Mouse (Mus musculus) megakaryocyte, adult 5-6 weeks (primary cell): ENCODE results near the gene Nmrk1. TPM values are rescaled to one million over a fixed set of nuclear protein-coding genes. Genes with fewer than 3 reads are reported as not detected.

Source experiments
- ATAC-seq: 2 replicates; pipeline ENCODE4 v1.8.0; 2016; ENCODE audit warnings: mild to moderate bottlenecking, inconsistent platforms; ENCODE audit not compliant: poor library complexity, severe bottlenecking
- total RNA-seq, 2 experiments: library from RNA; stranded (forward) in 1 of 2; stranded (reverse) in 1 of 2; fragments of 153-499, 151-499 nt in 1 of 2; fragments of 221-1000, 200-1000 nt in 1 of 2; gene quantifications; 2 replicates each; pipeline versions ENCODE4 v1.2.3 to v1.2.4; 2015 to 2017

The Nmrk1 gene
- total RNA-seq, 2 experiments from 2014 or later, result 3.7 to 13.0 TPM

GRCm38 (mm10) chr19:18615680-18616240 is 16.0 kb upstream of the Nmrk1 start:
- ATAC-seq, result no peak

DNA sequence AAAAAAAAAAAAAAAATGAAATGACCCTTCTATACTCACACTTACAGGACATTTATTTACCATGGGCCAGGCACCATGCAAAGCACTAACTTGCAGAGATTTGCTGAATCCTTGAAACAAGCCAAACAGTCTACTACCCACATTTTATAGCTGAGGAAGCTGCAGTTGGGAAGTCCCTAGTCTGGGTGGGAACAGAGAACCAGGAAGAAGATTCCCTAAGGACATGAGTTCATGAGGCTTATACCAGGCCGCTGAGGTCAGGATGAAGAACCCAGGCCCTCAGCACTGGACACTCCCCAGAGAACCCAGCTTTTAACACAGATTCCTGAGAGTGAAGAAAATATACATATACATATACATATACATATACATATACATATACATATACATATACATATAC is 14.2 kb upstream of the Nmrk1 start:
- ATAC-seq, result no peak

GRCm38 (mm10) chr19:18619060-18619459 is 12.7 kb upstream of the Nmrk1 start:
- peak; percentile 31; the same call in 1 of the 2 replicates for ATAC-seq

DNA sequence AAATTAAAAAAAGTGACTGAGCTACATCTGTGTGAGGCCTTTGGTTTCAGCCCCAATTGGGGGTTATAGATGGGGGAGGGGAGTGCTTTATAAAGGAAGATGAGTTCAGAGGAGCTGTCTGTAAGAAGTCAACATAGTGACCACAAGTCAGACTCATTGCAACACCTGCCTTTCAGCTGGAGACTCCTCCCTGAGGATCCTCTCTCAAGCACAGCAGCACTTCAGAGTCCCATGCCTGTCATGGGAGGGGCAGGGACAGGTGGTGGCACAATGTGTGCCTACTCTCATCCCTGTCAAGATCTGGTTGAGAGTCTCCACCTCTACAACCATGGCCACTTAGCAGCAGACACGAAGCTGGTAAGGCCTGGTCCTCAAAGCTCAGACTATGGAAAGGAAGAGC is 12.1 kb upstream of the Nmrk1 start:
- peak; percentile 68 for ATAC-seq

DNA sequence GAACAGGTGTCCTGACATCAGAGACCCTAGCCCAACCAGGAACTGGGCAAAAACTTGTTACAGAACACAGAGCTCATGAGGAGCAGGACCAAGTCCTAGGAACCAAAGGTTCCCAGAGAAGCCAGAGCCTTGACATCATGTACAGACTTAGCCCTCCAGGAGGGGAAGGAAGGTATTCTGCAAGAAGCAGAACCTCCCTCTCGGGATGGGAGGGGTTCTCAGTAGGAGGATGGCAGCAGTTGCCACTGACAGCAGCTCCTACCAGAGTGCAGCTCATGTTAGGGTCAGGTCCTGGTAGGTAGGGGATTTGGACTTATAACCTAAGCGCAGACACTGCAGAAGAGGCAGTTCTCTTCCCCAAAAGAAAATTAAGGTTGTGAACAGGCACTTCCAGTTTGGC is 7.9 kb upstream of the Nmrk1 start:
- peak; percentile 67 for ATAC-seq

DNA sequence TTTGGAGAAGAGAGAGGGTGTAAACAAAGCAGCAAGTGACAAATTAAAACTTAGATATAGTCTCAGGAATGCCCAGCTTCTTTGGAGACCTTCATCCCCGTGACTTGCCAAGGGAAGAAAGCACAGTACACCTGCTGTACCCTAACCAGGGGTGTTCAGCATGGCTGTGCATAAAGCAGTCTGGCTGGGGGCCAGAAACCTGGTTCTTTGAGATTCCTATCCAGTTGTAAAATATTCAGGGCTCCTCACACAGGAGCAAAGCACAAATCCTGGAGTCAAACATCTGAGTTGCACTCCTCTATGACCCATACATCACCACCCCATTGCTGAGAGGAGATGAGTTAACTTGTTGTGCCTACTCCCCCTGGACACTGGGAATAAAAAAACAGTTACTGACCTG is 2.2 kb upstream of the Nmrk1 start:
- ATAC-seq, result no peak

DNA sequence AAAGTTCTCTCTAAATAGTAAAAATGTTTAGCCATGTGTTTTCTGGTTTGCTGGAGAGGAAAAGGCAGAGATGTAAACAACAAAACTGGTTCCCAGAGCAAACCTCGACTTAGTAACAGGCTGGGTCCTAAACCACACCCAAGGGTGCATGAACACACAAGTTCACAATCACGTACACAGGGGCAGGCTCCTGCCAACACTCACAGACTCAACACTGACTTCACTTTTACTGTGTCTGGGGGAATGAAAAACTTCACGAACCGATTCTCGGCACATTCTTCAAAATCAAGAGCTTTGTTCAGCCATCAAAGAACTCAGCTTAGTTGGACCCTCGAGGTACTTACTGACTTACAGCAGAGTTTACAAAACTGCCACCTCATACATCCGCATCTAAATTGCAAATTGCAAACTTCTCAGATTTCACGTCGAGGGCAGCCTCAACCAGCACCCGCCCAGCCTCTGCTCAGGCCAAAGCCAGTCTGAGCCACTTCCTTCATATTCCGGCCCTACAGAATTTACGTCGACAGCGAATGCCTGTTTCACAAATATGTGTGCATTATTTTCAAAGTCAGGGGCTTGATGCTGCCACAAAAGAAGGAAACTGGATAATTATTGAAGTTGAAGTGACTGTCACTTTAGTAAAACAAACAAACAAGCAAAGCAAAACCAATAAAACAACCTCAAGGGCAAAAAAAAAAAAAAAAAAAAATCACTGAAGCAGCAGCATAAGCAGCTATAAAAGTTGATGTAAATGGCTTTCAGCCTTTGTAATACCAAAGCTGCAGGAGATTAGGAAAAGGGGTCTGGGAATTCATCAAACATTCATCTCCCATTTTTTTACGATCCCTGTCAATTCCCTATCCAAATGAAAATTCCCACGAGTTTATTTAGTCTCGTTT is 1.3 kb upstream of the Nmrk1 start:
- ATAC-seq, result peak; percentile 61

GRCm38 (mm10) chr19:18631161-18631643 is 548 bp upstream of the Nmrk1 start:
- ATAC-seq, result peak; percentile 74

- ATAC-seq, result no peak
Observed at GRCm38 (mm10) chr19:18632231-18633185, 758 bp downstream of the Nmrk1 start.

GRCm38 (mm10) chr19:18637954-18638353 is 6.2 kb downstream of the Nmrk1 start:
- no peak for ATAC-seq

DNA sequence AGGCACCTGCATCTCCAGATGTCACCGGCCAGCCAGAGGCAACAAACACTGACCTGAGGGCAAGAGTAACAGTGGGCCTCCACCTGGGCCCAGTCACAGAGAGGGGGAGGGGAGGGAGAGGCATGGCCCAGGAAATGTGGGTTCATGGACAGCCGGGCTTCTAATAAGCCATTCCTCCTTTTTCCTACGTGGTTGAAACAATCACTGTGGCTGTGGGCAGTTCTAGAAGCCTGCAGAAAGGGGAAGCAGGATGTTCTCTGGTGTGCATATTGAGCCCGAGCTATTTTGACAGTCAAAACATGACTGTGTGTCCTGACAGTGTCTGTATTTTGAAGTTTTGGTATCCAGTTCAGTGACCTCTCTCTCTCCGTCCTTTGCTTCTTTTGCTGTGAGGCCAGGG is 7.2 kb downstream of the Nmrk1 start:
- peak; percentile 80 for ATAC-seq

DNA sequence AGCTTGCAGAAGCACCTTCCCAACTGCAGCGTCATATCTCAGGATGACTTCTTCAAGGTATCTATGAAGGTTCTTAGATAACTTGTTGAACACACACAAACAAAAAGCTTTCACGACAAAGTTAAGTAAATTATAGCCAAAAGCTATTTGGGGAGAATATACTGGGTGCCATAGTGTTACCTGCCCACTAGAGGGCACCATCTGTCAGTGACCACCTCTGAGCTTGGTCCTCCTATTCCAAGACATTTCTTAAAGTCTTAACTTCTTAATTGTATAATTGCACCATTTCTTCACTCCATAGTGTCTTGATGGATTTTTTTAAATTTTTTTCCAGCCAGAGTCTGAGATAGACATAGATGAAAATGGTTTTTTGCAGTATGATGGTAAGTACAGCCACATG is 7.8 kb downstream of the Nmrk1 start:
- ATAC-seq, result no peak

DNA sequence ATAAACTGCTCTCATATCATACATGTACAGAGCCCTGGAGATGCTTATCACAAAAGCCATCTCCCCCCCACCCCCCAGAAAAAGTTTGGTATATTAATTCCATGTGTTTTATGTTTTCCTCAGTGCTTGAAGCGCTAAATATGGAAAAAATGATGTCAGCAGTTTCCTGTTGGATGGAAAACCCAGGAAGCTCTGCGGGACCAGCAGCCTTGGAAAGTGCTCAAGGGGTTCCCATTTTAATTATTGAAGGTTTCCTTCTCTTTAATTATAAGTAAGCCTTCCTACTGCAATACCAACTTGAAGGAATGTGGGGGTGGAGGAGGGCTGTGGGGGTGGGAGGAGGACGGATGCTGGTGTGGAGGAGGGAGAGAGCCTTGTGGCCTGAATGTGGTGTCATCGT is 9.3 kb downstream of the Nmrk1 start:
- no peak for ATAC-seq

DNA sequence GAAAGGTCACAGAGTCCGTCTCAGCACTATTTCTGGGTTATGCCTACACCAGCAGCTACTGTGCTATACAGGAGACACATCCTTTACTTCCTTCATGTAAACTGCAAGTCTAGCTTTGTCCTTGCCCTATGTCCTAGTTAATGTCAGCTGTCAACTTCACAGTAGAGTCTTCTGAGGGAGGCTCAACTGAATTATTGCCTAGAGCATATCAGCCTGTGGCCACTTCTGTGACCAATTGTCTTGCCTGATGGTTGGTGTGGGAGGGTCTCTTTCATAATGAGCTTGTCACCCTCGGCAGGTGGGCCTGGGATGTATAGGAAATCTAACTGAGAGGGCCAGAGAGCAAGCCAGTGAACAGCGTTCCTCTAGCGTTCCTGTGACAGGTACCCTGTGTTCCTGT is 11.7 kb downstream of the Nmrk1 start:
- no peak for ATAC-seq

GRCm38 (mm10) chr19:18644084-18644483 is 12.3 kb downstream of the Nmrk1 start:
- ATAC-seq, result peak; percentile 36; the same call in 1 of the 2 replicates

GRCm38 (mm10) chr19:18646397-18646796 is 14.6 kb downstream of the Nmrk1 start:
- ATAC-seq, result no peak

DNA sequence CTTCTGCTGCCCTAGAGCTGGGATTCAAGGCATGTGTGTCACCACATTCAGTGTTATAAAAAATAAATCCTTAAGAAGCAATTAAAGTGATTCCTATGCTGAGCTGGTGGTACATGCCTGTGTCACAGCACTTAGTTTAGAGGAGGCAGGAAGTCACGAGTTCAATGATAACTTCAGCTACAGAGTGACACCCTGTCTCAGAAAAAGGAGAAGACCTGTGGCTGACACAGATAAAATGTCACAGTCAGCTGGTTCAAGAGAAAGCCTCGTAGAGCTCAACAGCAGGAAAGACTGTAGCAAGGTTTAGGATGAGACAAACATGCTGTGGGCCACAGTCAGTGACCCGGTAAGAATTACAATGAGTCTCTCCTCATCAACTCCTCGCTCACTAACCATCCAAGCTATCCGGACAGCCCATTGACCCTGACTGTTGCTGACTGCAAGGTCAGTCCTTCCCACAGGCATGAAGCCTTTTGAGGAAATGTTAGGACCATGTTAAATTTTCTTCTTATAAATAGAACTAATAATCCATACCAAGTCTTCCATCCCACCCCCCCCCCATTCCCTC is 15.2 kb downstream of the Nmrk1 start:
- peak; percentile 78 for ATAC-seq

- ATAC-seq, result no peak
Observed at GRCm38 (mm10) chr19:18647775-18648557, 16.2 kb downstream of the Nmrk1 start.

DNA sequence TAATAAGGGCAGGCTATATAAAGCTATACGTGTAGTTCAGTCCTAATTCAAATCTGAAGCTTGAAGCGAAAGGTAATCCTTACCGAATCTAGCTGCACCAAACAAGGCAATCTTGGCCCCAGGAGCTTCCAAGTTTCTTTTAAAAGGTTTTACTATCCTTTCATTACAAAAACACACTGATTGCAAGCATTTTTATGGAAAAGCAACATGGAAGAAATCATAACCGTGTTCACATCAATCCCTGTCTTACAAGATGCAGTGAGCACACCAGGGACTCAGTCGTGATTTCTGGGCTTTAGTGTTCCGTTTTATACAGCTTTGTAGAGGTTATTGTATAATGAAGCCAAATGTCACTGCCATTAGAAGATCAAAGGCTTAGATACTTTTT is 16.8 kb downstream of the Nmrk1 start:
- no peak for ATAC-seq

DNA sequence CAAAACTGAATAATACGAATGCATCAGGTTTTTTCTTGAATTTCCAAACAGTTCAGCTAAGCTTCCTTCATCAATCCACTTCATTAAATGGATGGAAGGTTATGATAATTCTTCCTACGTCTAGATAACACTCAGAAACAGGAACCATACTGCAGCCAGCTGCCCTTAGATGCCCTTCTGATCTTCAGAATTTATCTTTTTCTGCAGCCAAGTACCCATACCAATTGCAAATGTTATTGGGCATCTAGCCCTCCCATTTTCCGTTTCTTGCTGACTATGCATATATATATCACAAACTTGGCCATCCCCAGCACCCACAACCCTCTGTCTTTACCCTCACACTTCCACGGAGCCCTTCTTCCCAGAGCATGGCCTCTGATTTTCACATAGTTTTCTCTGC is 18.2 kb downstream of the Nmrk1 start:
- 0 out of 2 replicates have a peak, but pooled peaks have one; percentile 27 for ATAC-seq
